Mouse (Mus musculus) neural tube, embryonic 11.5 days (tissue): ENCODE results near the gene Krtdap. TPM values are rescaled to one million over a fixed set of nuclear protein-coding genes. Genes with fewer than 3 reads are reported as not detected.
"Not testable (repeated sequence)": the region's sequence is repeated elsewhere in the genome, so short reads cannot be mapped to it uniquely, and the experiment has no call there.

Source experiments
- ATAC-seq: fragments of 200-750 bp; cut with Nextera tagmentation; 2 replicates; pipeline ENCODE4 v1.8.0; 2017; ENCODE audit warnings: moderate number of reproducible peaks, mild to moderate bottlenecking, moderate TSS enrichment, moderate library complexity; ENCODE audit not compliant: insufficient read depth, low FRiP score, low TSS enrichment
- DNase-seq: peaks from one replicate; pipeline ENCODE4 v3.0.0-alpha.2; 2015; ENCODE audit warnings: low spot score
- H3K27ac ChIP-seq: fragments of 300-500 bp; sonication (generic); 2 replicates; pipeline ENCODE4 v1.5.1; 2014; ENCODE audit warnings: low read depth, mild to moderate bottlenecking, low read length
- H3K27me3 ChIP-seq: fragments of 300-500 bp; sonication (generic); 2 replicates; pipeline ENCODE4 v1.6.1; 2014; ENCODE audit warnings: mild to moderate bottlenecking, low read length, mixed read lengths; ENCODE audit not compliant: control insufficient read depth, insufficient read depth
- H3K36me3 ChIP-seq: fragments of 300-500 bp; sonication (generic); 2 replicates; pipeline ENCODE4 v1.6.1; 2014; ENCODE audit warnings: mild to moderate bottlenecking, low read length, moderate library complexity, mixed read lengths; ENCODE audit not compliant: control insufficient read depth, insufficient read depth
- H3K4me1 ChIP-seq: fragments of 300-500 bp; sonication (generic); 2 replicates; pipeline ENCODE4 v1.6.1; 2014; ENCODE audit warnings: low read length, mixed read lengths; ENCODE audit not compliant: control insufficient read depth, insufficient read depth
- H3K4me2 ChIP-seq: fragments of 300-500 bp; sonication (generic); 2 replicates; pipeline ENCODE4 v1.6.1; 2014; ENCODE audit warnings: low read depth, mild to moderate bottlenecking, moderate library complexity
- H3K4me3 ChIP-seq: fragments of 300-500 bp; sonication (generic); 2 replicates; pipeline ENCODE4 v1.5.1; 2014; ENCODE audit warnings: low read depth, low read length
- H3K9ac ChIP-seq: fragments of 300-500 bp; sonication (generic); 2 replicates; pipeline ENCODE4 v1.6.1; 2014; ENCODE audit warnings: mild to moderate bottlenecking, low read length
- H3K9me3 ChIP-seq: fragments of 300-500 bp; sonication (generic); 2 replicates; pipeline ENCODE4 v1.6.1; 2016; ENCODE audit warnings: low read length; ENCODE audit not compliant: control insufficient read depth
- WGBS: fragments of 180-500 bp; shearing (Covaris S2); extraction: QIAGEN DNeasy Blood & Tissue Kit; methylation state at CpG from one replicate; pipeline ENCODE4 v1.1.7; 2014; 5-methylcytosine and 5-hydroxymethylcytosine counted together
- polyA plus RNA-seq: library from polyadenylated mRNA; unstranded; fragments of >200 nt; fragmentation: Nextera tagmentation; extraction: Ambion mirVana; gene quantifications from 2 replicates; pipeline ENCODE4 v1.2.1, GENCODE M21; 2014

Krtdap gene
- not detected in 2 replicates for polyA plus RNA-seq

DNA sequence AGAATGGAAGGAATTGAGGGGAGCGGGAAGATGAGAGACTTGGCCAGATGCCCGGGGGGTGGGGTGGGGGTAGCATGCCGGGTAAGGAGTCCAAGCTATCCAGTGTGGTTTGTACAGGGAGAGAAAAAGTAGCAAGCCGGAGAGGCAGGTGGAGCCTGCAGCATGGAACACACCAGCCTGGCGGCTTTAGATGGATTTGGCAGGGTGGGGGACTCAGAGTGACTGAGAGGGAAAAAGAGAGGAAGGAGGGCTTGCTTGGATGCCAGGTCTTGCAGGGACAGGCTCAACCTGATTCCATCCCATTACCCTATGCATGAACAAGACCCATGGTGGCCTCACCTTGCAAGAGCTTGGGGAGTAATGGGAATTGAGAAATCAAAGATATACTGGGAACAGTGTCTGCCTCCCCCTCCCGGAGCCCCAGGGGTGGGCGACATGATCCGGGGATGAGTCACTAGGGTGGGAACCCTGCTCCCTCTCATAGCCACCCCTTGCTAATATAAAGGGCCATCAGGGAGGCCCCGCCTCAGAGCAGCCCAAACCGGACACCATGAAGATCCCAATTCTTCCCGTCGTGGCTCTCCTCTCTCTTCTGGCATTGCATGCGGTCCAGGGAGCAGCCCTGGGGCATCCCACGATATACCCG is at the start of gene Krtdap:
TSS of gene Krtdap (plus strand) at position 520 of the 646 bp plus-strand sequence.
- Histone ChIP-seq H3K9me3 (no peaks in the 10 kb centered on the region), H3K4me3 (no peak within 1 kb of the TSS), H3K36me3 (no peaks in the 10 kb centered on the region), H3K4me2 (no peak within 1 kb of the TSS), H3K27ac (no peak within 1 kb of the TSS), H3K27me3 (no peaks in the 10 kb centered on the region), H3K4me1 (no peaks in the 10 kb centered on the region), H3K9ac (no peak within 1 kb of the TSS)
- ATAC-seq (no peak), DNase-seq (no peak)
- 53% methylated on average over 15 of the region's 15 CpGs for WGBS

DNA sequence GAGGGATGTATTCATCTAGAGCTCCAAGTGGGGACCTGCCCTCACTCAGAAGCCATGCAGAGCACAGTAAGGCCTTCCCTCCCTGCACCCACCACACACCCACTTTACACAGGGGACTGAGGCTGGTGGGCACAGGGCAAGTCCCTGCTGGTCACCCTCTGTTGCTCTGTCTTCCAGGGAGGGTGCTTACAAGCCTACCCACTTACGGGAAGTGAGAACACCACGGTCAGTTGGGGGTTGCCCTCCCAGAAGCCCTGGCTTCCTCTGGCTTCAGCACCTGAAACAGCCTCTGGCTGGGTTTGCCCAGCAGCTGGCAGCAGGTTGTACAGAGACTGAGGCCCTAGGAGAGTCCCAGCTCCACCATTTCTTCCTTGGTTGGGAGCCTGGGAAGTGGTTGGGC is 45.1 kb upstream of the Krtdap start:
- H3K27ac ChIP-seq, H3K36me3 ChIP-seq, ATAC-seq, H3K4me1 ChIP-seq, H3K27me3 ChIP-seq, H3K9me3 ChIP-seq, H3K4me2 ChIP-seq, DNase-seq, H3K4me3 ChIP-seq, H3K9ac ChIP-seq: not testable (repeated sequence)
- 86% methylated on average over 2 of the region's 2 CpGs for WGBS

DNA sequence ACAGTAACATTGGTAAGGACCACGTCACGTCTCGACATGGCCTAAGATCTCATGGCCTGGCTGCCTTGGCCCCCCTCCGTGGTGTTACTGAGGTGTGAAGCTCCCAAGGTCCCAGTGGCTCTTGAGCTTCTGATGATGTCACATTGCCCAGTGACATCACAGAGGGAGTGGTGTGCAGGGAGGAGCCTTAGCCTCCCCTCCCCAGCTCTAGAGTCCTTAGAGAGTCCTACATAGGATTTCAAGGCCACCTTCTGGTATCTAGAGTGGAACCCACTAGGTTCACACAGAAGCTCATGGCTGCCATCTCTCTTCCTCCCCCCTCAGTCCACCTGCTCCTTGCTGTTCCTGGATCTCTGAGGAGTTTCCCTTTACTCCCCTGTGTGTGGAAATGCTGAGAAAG is 44.1 kb upstream of the Krtdap start, which contains the start of gene Gapdhs:
TSS of gene Gapdhs (minus strand) at position 65 of the 400 bp plus-strand sequence.
- WGBS = 71% methylated on average over 1 of the region's 4 CpGs
- not testable (repeated sequence) for H3K36me3 ChIP-seq, H3K27me3 ChIP-seq, H3K9ac ChIP-seq, H3K4me3 ChIP-seq, H3K9me3 ChIP-seq, H3K4me2 ChIP-seq, DNase-seq, ATAC-seq, H3K4me1 ChIP-seq, H3K27ac ChIP-seq

GRCm38 (mm10) chr7:30744022-30744598 is 43.6 kb upstream of the Krtdap start:
- WGBS = 53% methylated on average over 4 of the region's 4 CpGs
- Histone ChIP-seq H3K4me2 (no peak overlapping the region), H3K27ac (no peak overlapping the region), H3K4me1 (no peaks in the 10 kb centered on the region), H3K36me3 (no peaks in the 10 kb centered on the region), H3K4me3 (no peak overlapping the region), H3K27me3 (no peaks in the 10 kb centered on the region), H3K9ac (no peak overlapping the region), H3K9me3 (no peaks in the 10 kb centered on the region)
- no peak for ATAC-seq
- DNase-seq = no peak

- Histone ChIP-seq H3K27ac (no peak overlapping the region), H3K4me3 (no peak overlapping the region), H3K9ac (no peak overlapping the region), H3K4me2 (no peak overlapping the region), H3K27me3 (no peaks in the 10 kb centered on the region), H3K9me3 (no peaks in the 10 kb centered on the region), H3K36me3 (no peaks in the 10 kb centered on the region), H3K4me1 (no peaks in the 10 kb centered on the region)
- DNase-seq = no peak
- no peak for ATAC-seq
- 84% methylated on average over 7 of the region's 7 CpGs for WGBS
Observed at GRCm38 (mm10) chr7:30747525-30748204, 40.0 kb upstream of the Krtdap start.

GRCm38 (mm10) chr7:30749824-30750606 is 37.7 kb upstream of the Krtdap start:
- no peak overlapping the region for H3K4me2 ChIP-seq
- no peaks in the 10 kb centered on the region for H3K4me1 ChIP-seq
- no peak overlapping the region for H3K4me3 ChIP-seq
- no peaks in the 10 kb centered on the region for H3K36me3 ChIP-seq
- no peak for DNase-seq
- no peaks in the 10 kb centered on the region for H3K27me3 ChIP-seq
- no peak overlapping the region for H3K9ac ChIP-seq
- no peak for ATAC-seq
- 92% methylated on average over 13 of the region's 13 CpGs for WGBS
- no peak overlapping the region for H3K27ac ChIP-seq
- H3K9me3 ChIP-seq = no peaks in the 10 kb centered on the region

DNA sequence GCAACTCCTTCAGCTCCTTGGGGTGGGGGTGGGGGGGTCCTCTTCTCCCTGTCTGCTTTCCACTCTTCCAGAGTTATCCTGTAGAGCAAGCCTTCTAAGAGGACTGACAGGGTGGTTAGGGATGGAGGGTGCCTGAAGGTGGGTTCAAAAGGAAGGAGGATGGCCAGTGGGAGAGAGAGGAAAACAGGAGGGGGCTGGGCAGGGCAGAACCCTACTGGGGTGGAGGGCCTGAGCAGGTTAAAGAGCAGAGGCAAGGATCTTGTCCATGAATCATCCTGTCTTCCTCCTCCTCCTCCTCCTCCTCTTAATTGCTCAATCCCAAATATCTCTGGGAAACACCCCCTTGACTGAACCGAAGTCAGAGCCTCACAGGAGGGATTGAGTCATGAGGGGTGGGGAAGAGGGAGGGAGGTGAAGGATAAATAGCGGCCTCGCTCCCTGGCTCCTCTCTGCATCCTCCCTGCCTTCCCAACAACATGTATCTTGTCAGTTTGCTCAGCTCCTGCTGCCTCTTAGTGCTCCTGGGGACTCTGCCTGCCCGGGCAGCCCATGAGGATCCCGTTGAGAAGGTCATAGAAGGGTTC is 36.5 kb upstream of the Krtdap start, which contains the start of gene Sbsn:
TSS of gene Sbsn (plus strand) at position 386 of the 584 bp plus-strand sequence.
- no peaks in the 10 kb centered on the region for H3K4me1 ChIP-seq
- DNase-seq (no peak), ATAC-seq (no peak)
- H3K4me3 ChIP-seq = no peak within 1 kb of the TSS
- 60% methylated on average over 5 of the region's 5 CpGs for WGBS
- no peak within 1 kb of the TSS for H3K4me2 ChIP-seq
- H3K27ac ChIP-seq = no peak within 1 kb of the TSS
- no peaks in the 10 kb centered on the region for H3K9me3 ChIP-seq
- H3K9ac ChIP-seq = no peak within 1 kb of the TSS
- H3K36me3 ChIP-seq = no peaks in the 10 kb centered on the region
- H3K27me3 ChIP-seq = no peaks in the 10 kb centered on the region

DNA sequence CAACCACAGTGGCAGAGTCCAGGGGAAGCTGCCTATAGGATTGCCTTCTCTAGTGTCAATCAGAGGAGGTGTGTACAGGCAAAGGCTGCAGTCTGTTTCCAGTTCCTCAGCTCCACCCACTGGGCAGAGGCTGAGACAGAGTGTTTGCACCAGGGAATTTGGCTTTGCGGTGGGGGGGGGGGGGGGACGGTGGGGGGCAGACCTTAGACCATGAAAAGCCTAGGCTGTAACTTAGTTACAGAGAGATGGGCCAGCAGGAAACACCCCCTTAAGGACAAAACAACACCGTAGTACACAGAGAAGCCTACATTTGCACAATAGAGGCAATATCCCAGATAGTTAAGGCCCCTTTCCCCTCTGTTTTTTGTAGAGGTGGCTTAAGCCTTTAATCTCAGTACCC is 30.7 kb upstream of the Krtdap start:
- no peaks in the 10 kb centered on the region for H3K27me3 ChIP-seq
- H3K9me3 ChIP-seq = no peaks in the 10 kb centered on the region
- no peak overlapping the region for H3K9ac ChIP-seq
- H3K27ac ChIP-seq = no peak overlapping the region
- no peak overlapping the region for H3K4me3 ChIP-seq
- no peaks in the 10 kb centered on the region for H3K4me1 ChIP-seq
- WGBS = 67% methylated on average over 3 of the region's 3 CpGs
- H3K4me2 ChIP-seq = no peak overlapping the region
- DNase-seq = no peak
- no peaks in the 10 kb centered on the region for H3K36me3 ChIP-seq
- ATAC-seq = no peak
